Mouse (Mus musculus) ES-Bruce4 (cell line): ENCODE measurements around the gene Sox9. TPM values are rescaled to one million over a fixed set of nuclear protein-coding genes. Genes with fewer than 3 reads are reported as not detected.

Experiments used
- H3K27ac ChIP-seq: 2 replicates; pipeline ENCODE4 v1.5.1; 2012; ENCODE audit warnings: low read length, inconsistent platforms; ENCODE audit not compliant: insufficient read depth
- H3K27me3 ChIP-seq: 2 replicates; pipeline ENCODE4 v1.6.1; 2012; ENCODE audit warnings: mild to moderate bottlenecking, low read length, inconsistent platforms; ENCODE audit not compliant: control insufficient read depth, poor library complexity, insufficient read depth, severe bottlenecking
- H3K36me3 ChIP-seq: 2 replicates; pipeline ENCODE4 v1.6.1; 2012; ENCODE audit warnings: inconsistent platforms, mild to moderate bottlenecking, low read length, moderate library complexity; ENCODE audit not compliant: control insufficient read depth, poor library complexity, insufficient read depth, severe bottlenecking
- H3K4me1 ChIP-seq: one replicate; pipeline ENCODE4 v1.8.1; 2011; ENCODE audit warnings: low read length; ENCODE audit not compliant: control insufficient read depth, insufficient read depth
- H3K4me3 ChIP-seq: 2 replicates; pipeline ENCODE4 v1.5.1; 2011; ENCODE audit warnings: low read depth, mild to moderate bottlenecking, low read length
- H3K9ac ChIP-seq: 2 replicates; pipeline ENCODE4 v1.6.1; 2012; ENCODE audit warnings: low read depth, mild to moderate bottlenecking, inconsistent platforms; ENCODE audit not compliant: poor library complexity, severe bottlenecking
- H3K9me3 ChIP-seq: replicated peaks from 2 replicates; pipeline ENCODE4 v1.6.1; 2012; ENCODE audit warnings: mild to moderate bottlenecking, low read length, inconsistent platforms; ENCODE audit not compliant: control insufficient read depth, poor library complexity, insufficient read depth, severe bottlenecking
- CTCF ChIP-seq: IDR thresholded peaks from one replicate; pipeline ENCODE4 v1.8.1; 2011; ENCODE audit warnings: low read depth, low read length
- EP300 ChIP-seq: IDR thresholded peaks from 2 replicates; pipeline ENCODE4 v1.6.1; 2011; ENCODE audit warnings: low read depth, low read length; ENCODE audit not compliant: insufficient read depth
- POLR2A ChIP-seq: IDR thresholded peaks from one replicate; pipeline ENCODE4 v1.8.1; 2011; ENCODE audit warnings: low read length; ENCODE audit not compliant: insufficient read depth
- polyA plus RNA-seq: library from polyadenylated mRNA; stranded (reverse); fragments of >200 nt; gene quantifications from 2 replicates; pipeline ENCODE4 v1.2.4, GENCODE M21; 2011; ENCODE audit warnings: low read depth; ENCODE audit not compliant: missing spikeins, insufficient read depth, insufficient read length

The Sox9 gene
- polyA plus RNA-seq, 1 experiment, result 0.33 TPM

GRCm38 (mm10) chr11:112834245-112835005, 52.4 kb downstream of the Sox9 start:
- Histone ChIP-seq H3K27me3 (no peaks in the 10 kb centered on the region; the same call in 1 of the 2 replicates), H3K27ac (no peak overlapping the region), H3K9ac (no peak overlapping the region), H3K4me3 (no peak overlapping the region), H3K9me3 (no peaks in the 10 kb centered on the region), H3K36me3 (no peaks in the 10 kb centered on the region), H3K4me1 (peaks cover 3% of the 10 kb centered on the region)
- TF ChIP-seq EP300, result no peak
- no peak for TF ChIP-seq POLR2A
- TF ChIP-seq CTCF, result no peak

GRCm38 (mm10) chr11:112835468-112836092, 53.6 kb downstream of the Sox9 start:
- TF ChIP-seq EP300, result no peak
- peaks cover 3% of the 10 kb centered on the region for H3K4me1 ChIP-seq
- H3K27ac ChIP-seq, result no peak overlapping the region

More at GRCm38 (mm10) chr11:112835468-112836092, 53.6 kb downstream of the Sox9 start:
- no peak overlapping the region for H3K4me3 ChIP-seq
- no peaks in the 10 kb centered on the region for H3K9me3 ChIP-seq
- no peaks in the 10 kb centered on the region for H3K36me3 ChIP-seq
- no peaks in the 10 kb centered on the region; the same call in 1 of the 2 replicates for H3K27me3 ChIP-seq
- H3K9ac ChIP-seq, result no peak overlapping the region
